Mouse (Mus musculus): ENCODE results near the gene Spata46. TPM values are rescaled to one million over a fixed set of nuclear protein-coding genes. Genes with fewer than 3 reads are reported as not detected.

Spata46 gene
- total and polyA plus RNA-seq, 2 experiments from 2014 or later = 0.42 TPM; not detected in 1

- Histone ChIP-seq H3K9me3 (ENCODE audit: low read length) (no peaks in the 10 kb centered on the region), H3K36me3 (ENCODE audit: insufficient read depth, low read length) (no peaks in the 10 kb centered on the region), H3K4me3 (ENCODE audit: low read depth, low read length) (no peak overlapping the region), H3K9ac (replicated peaks; ENCODE audit: low read length, poor library complexity, severe bottlenecking) (no peak overlapping the region), H3K27me3 (ENCODE audit: insufficient read depth, low read length) (no peaks in the 10 kb centered on the region), H3K4me2 (ENCODE audit: low read depth, low read length, poor library complexity, severe bottlenecking) (no peak overlapping the region), H3K4me1 (ENCODE audit: insufficient read depth, low read length) (no peaks in the 10 kb centered on the region), H3K27ac (ENCODE audit: low read depth, low read length) (no peak overlapping the region)
- TF ChIP-seq CTCF (IDR thresholded peaks at IDR 0.05) = no peak
- ATAC-seq (ENCODE audit: low FRiP score) (no peak), DNase-seq (ENCODE audit: low spot score) (no peak)
- 95% methylated on average over 4 of the region's 4 CpGs for WGBS
Observed at GRCm38 (mm10) chr1:170343906-170344305, 35.3 kb downstream of the Spata46 start.

GRCm38 (mm10) chr1:170346266-170346665, 37.7 kb downstream of the Spata46 start:
- Histone ChIP-seq H3K4me3 (ENCODE audit: low read depth, low read length) (no peak overlapping the region), H3K9me3 (ENCODE audit: low read length) (no peaks in the 10 kb centered on the region), H3K36me3 (ENCODE audit: insufficient read depth, low read length) (no peaks in the 10 kb centered on the region), H3K27ac (ENCODE audit: low read depth, low read length) (no peak overlapping the region), H3K27me3 (ENCODE audit: insufficient read depth, low read length) (no peaks in the 10 kb centered on the region), H3K4me1 (ENCODE audit: insufficient read depth, low read length) (no peaks in the 10 kb centered on the region), H3K4me2 (ENCODE audit: low read depth, low read length, poor library complexity, severe bottlenecking) (no peak overlapping the region), H3K9ac (replicated peaks; ENCODE audit: low read length, poor library complexity, severe bottlenecking) (no peak overlapping the region)
- DNase-seq (ENCODE audit: low spot score) (no peak), ATAC-seq (ENCODE audit: low FRiP score) (no peak)
- TF ChIP-seq CTCF (IDR thresholded peaks at IDR 0.05) = no peak
- 77% methylated on average over 3 of the region's 3 CpGs for WGBS

GRCm38 (mm10) chr1:170351080-170351479, 42.5 kb downstream of the Spata46 start:
- H3K36me3 ChIP-seq (ENCODE audit: insufficient read depth, low read length) = no peaks in the 10 kb centered on the region
- DNase-seq (ENCODE audit: low spot score) (no peak), ATAC-seq (ENCODE audit: low FRiP score) (0 out of 2 replicates have a peak, but pooled peaks have one; percentile 47)
- H3K27ac ChIP-seq (ENCODE audit: low read depth, low read length) = no peak overlapping the region
- H3K9me3 ChIP-seq (ENCODE audit: low read length) = no peaks in the 10 kb centered on the region
- no peaks in the 10 kb centered on the region for H3K27me3 ChIP-seq (ENCODE audit: insufficient read depth, low read length)
- no peak overlapping the region for H3K4me3 ChIP-seq (ENCODE audit: low read depth, low read length)
- no peaks in the 10 kb centered on the region for H3K4me1 ChIP-seq (ENCODE audit: insufficient read depth, low read length)
- TF ChIP-seq CTCF (IDR thresholded peaks at IDR 0.05) = no peak
- H3K4me2 ChIP-seq (ENCODE audit: low read depth, low read length, poor library complexity, severe bottlenecking) = no peak overlapping the region
- no peak overlapping the region for H3K9ac ChIP-seq (replicated peaks; ENCODE audit: low read length, poor library complexity, severe bottlenecking)

GRCm38 (mm10) chr1:170353335-170353734, 44.7 kb downstream of the Spata46 start:
- DNase-seq (ENCODE audit: low spot score) (no peak), ATAC-seq (ENCODE audit: low FRiP score) (no peak)
- no peaks in the 10 kb centered on the region for H3K9me3 ChIP-seq (ENCODE audit: low read length)
- TF ChIP-seq CTCF (IDR thresholded peaks at IDR 0.05) = no peak
- no peak overlapping the region for H3K4me2 ChIP-seq (ENCODE audit: low read depth, low read length, poor library complexity, severe bottlenecking)
- no peak overlapping the region for H3K9ac ChIP-seq (replicated peaks; ENCODE audit: low read length, poor library complexity, severe bottlenecking)
- H3K27ac ChIP-seq (ENCODE audit: low read depth, low read length) = no peak overlapping the region
- WGBS = 62% methylated on average over 3 of the region's 3 CpGs
- no peak overlapping the region for H3K4me3 ChIP-seq (ENCODE audit: low read depth, low read length)
- no peaks in the 10 kb centered on the region for H3K27me3 ChIP-seq (ENCODE audit: insufficient read depth, low read length)
- no peaks in the 10 kb centered on the region; the same call in 1 of the 2 replicates for H3K36me3 ChIP-seq (ENCODE audit: insufficient read depth, low read length)
- H3K4me1 ChIP-seq (ENCODE audit: insufficient read depth, low read length) = no peaks in the 10 kb centered on the region

- WGBS = 78% methylated on average over 10 of the region's 10 CpGs
- ATAC-seq (ENCODE audit: low FRiP score) = no peak
- Histone ChIP-seq H3K27me3 (ENCODE audit: insufficient read depth, low read length) (no peaks in the 10 kb centered on the region), H3K4me3 (ENCODE audit: low read depth, low read length) (no peak overlapping the region), H3K9ac (replicated peaks; ENCODE audit: low read length, poor library complexity, severe bottlenecking) (no peak overlapping the region), H3K9me3 (ENCODE audit: low read length) (no peaks in the 10 kb centered on the region), H3K36me3 (ENCODE audit: insufficient read depth, low read length) (no peaks in the 10 kb centered on the region; the same call in 1 of the 2 replicates), H3K4me2 (ENCODE audit: low read depth, low read length, poor library complexity, severe bottlenecking) (no peak overlapping the region), H3K4me1 (ENCODE audit: insufficient read depth, low read length) (no peaks in the 10 kb centered on the region), H3K27ac (ENCODE audit: low read depth, low read length) (no peak overlapping the region)
- DNase-seq (ENCODE audit: low spot score) = no peak
- no peak for TF ChIP-seq CTCF (IDR thresholded peaks at IDR 0.05)
Observed at GRCm38 (mm10) chr1:170360183-170360915, 51.7 kb downstream of the Spata46 start.

Other genes starting within 250 kb of the Spata46 start
- gene Ddr2, start 198.0 kb upstream of the Spata46 start, total RNA-seq (2014; rRNA removed) = 8.2 and 9.8 TPM in 2 replicates
- gene Ddr2, start 198.0 kb upstream of the Spata46 start, polyA plus RNA-seq (2015; fragmentation: Nextera tagmentation; extraction: Ambion mirVana) = 7.4 and 8.0 TPM in 2 replicates
- gene Uap1, start 133.8 kb upstream of the Spata46 start, total RNA-seq (2014; rRNA removed) = 38.6 and 52.8 TPM in 2 replicates
- gene Uap1, start 133.8 kb upstream of the Spata46 start, polyA plus RNA-seq (2015; fragmentation: Nextera tagmentation; extraction: Ambion mirVana) = 55.8 and 59.0 TPM in 2 replicates
- gene Uhmk1, start 93.4 kb upstream of the Spata46 start, total RNA-seq (2014; rRNA removed) = 46.4 and 57.3 TPM in 2 replicates
- gene Uhmk1, start 93.4 kb upstream of the Spata46 start, polyA plus RNA-seq (2015; fragmentation: Nextera tagmentation; extraction: Ambion mirVana) = 7.2 and 8.2 TPM in 2 replicates
- 0.11 TPM in 1 of 2 replicates, not detected in the other for gene Sh2d1b2, start 76.1 kb upstream of the Spata46 start, total RNA-seq (2014; rRNA removed)
- gene Sh2d1b2, start 76.1 kb upstream of the Spata46 start, polyA plus RNA-seq (2015; fragmentation: Nextera tagmentation; extraction: Ambion mirVana) = not detected in 2 replicates
- gene Sh2d1b1, start 31.5 kb upstream of the Spata46 start, total RNA-seq (2014; rRNA removed) = not detected in 2 replicates
- not detected in 2 replicates for gene Sh2d1b1, start 31.5 kb upstream of the Spata46 start, polyA plus RNA-seq (2015; fragmentation: Nextera tagmentation; extraction: Ambion mirVana)
- gene Gm7694, start 2.5 kb upstream of the Spata46 start, total RNA-seq (2014; rRNA removed) = 1.8 and 2.2 TPM in 2 replicates
- 0.72 and 0.79 TPM in 2 replicates for gene Gm7694, start 2.5 kb upstream of the Spata46 start, polyA plus RNA-seq (2015; fragmentation: Nextera tagmentation; extraction: Ambion mirVana)

Measured in midbrain, postnatal 0 days (tissue).